Mouse (Mus musculus) liver, embryonic 14.5 days (tissue): ENCODE measurements at regions not wholly inside any gene's neighbourhood (a gene's known extent, or its start where the extent isn't known, plus 50 kb on each side); places are given as distances from the start of the nearest gene placed in this dataset.

Experiments
- ATAC-seq: fragments of 200-750 bp; cut with Nextera tagmentation; 2 replicates; pipeline ENCODE4 v1.8.0; 2017; ENCODE audit warnings: moderate number of reproducible peaks, mild to moderate bottlenecking, moderate library complexity; ENCODE audit not compliant: insufficient read depth
- DNase-seq, 3 experiments: peaks; one replicate each; pipeline ENCODE4 v3.0.0-alpha.2; 2012 to 2013; ENCODE audit warnings: low read depth in 3 of 3, low spot score in 3 of 3
- H3K27ac ChIP-seq: fragments of 300-500 bp; sonication (generic); 2 replicates; pipeline ENCODE4 v1.5.1; 2014; ENCODE audit warnings: moderate library complexity, mild to moderate bottlenecking, control low read depth, inconsistent platforms
- H3K27me3 ChIP-seq: fragments of 300-500 bp; sonication (generic); 2 replicates; pipeline ENCODE4 v1.6.1; 2014; ENCODE audit warnings: mild to moderate bottlenecking, low read length, moderate library complexity; ENCODE audit not compliant: control insufficient read depth, insufficient read depth
- H3K36me3 ChIP-seq: fragments of 300-500 bp; sonication (generic); replicated peaks from 2 replicates; pipeline ENCODE4 v1.6.1; 2014; ENCODE audit warnings: low read depth; ENCODE audit not compliant: control insufficient read depth, insufficient read depth
- H3K4me1 ChIP-seq, 2 experiments: fragments of 200-500 bp in 1 of 2; fragments of 300-500 bp in 1 of 2; sonication (generic) in 1 of 2; replicated peaks; 2 replicates each; pipeline ENCODE4 v1.6.1; 2012 to 2014; ENCODE audit warnings: antibody characterized with exemption in 1 of 2, inconsistent platforms in 1 of 2, low read length in 1 of 2; ENCODE audit not compliant: control insufficient read depth in 2 of 2, insufficient read depth in 2 of 2
- H3K4me2 ChIP-seq: fragments of 300-500 bp; sonication (generic); 2 replicates; pipeline ENCODE4 v1.6.1; 2014; ENCODE audit warnings: low read depth, mild to moderate bottlenecking, control low read depth, moderate library complexity
- H3K4me3 ChIP-seq, 2 experiments: fragments of 200-500 bp in 1 of 2; fragments of 300-500 bp in 1 of 2; sonication (generic) in 1 of 2; 2 replicates each; pipeline ENCODE4 v1.5.1; 2012 to 2014; ENCODE audit warnings: low read depth in 2 of 2, low read length in 2 of 2, mild to moderate bottlenecking in 2 of 2, control low read depth in 1 of 2, inconsistent platforms in 1 of 2, moderate library complexity in 1 of 2; ENCODE audit not compliant: insufficient read depth in 1 of 2
- H3K9ac ChIP-seq: fragments of 300-500 bp; sonication (generic); replicated peaks from 2 replicates; pipeline ENCODE4 v1.6.1; 2014; ENCODE audit warnings: mild to moderate bottlenecking, control low read depth, moderate library complexity
- H3K9me3 ChIP-seq: fragments of 300-500 bp; sonication (generic); 2 replicates; pipeline ENCODE4 v1.6.1; 2016; ENCODE audit warnings: low read length, mixed read lengths; ENCODE audit not compliant: control insufficient read depth
- CTCF ChIP-seq: IDR thresholded peaks from 2 replicates; pipeline ENCODE4 v1.5.1; 2016; ENCODE audit warnings: antibody characterized with exemption, low read depth, control low read depth
- EP300 ChIP-seq: IDR thresholded peaks from 2 replicates; pipeline ENCODE4 v1.6.1; 2016; ENCODE audit warnings: antibody characterized with exemption, low read depth
- WGBS: fragments of 180-500 bp; shearing (Covaris S2); extraction: QIAGEN DNeasy Blood & Tissue Kit; methylation state at CpG from one replicate; pipeline ENCODE4 v1.1.7; 2014; ENCODE audit not compliant: insufficient replicate concordance; 5-methylcytosine and 5-hydroxymethylcytosine counted together

GRCm38 (mm10) chr13:16564988-16565387 lies 553.3 kb downstream of the Inhba start:
- 54% methylated on average over 1 of the region's 1 CpGs for WGBS
- Histone ChIP-seq H3K4me2 (no peak overlapping the region), H3K27me3 (no peaks in the 10 kb centered on the region), H3K4me1 (no peaks in the 10 kb centered on the region), H3K4me3 (no peak overlapping the region), H3K27ac (no peak overlapping the region), H3K36me3 (no peaks in the 10 kb centered on the region), H3K9me3 (no peaks in the 10 kb centered on the region), H3K9ac (no peak overlapping the region)
- DNase-seq: no peak
- no peak for ATAC-seq
- no peak for TF ChIP-seq CTCF
- TF ChIP-seq EP300: no peak

- TF ChIP-seq CTCF (no peak), EP300 (peak; percentile 22; the same call in 1 of the 2 replicates)
- WGBS: 4% methylated on average over 4 of the region's 4 CpGs
- Histone ChIP-seq H3K36me3 (no peaks in the 10 kb centered on the region), H3K9me3 (no peaks in the 10 kb centered on the region), H3K4me2 (no peak overlapping the region), H3K27me3 (no peaks in the 10 kb centered on the region), H3K9ac (no peak overlapping the region), H3K4me3 (no peak overlapping the region), H3K27ac (no peak overlapping the region), H3K4me1 (peaks cover 0 to 2% of the 10 kb centered on the region in 2 experiments; a peak in 1 of 4 replicates)
- peak; percentile 74; the same call in 1 of the 2 replicates for ATAC-seq
- DNase-seq: peak in 1 of 3 experiments; percentile 2
Observed at GRCm38 (mm10) chr13:16574069-16574468, 562.4 kb downstream of the Inhba start.

- Histone ChIP-seq H3K27ac (no peak overlapping the region), H3K4me3 (no peak overlapping the region), H3K4me1 (no peaks in the 10 kb centered on the region), H3K36me3 (no peaks in the 10 kb centered on the region), H3K9me3 (no peaks in the 10 kb centered on the region), H3K9ac (no peak overlapping the region), H3K4me2 (no peak overlapping the region), H3K27me3 (no peaks in the 10 kb centered on the region)
- DNase-seq (no peak), ATAC-seq (no peak)
- TF ChIP-seq EP300 (no peak), CTCF (no peak)
Observed at GRCm38 (mm10) chr13:16586286-16586685, 574.6 kb downstream of the Inhba start.

- no peak overlapping the region for H3K9ac ChIP-seq
- H3K4me3 ChIP-seq: no peak overlapping the region
- H3K27me3 ChIP-seq: no peaks in the 10 kb centered on the region
- WGBS: 74% methylated on average over 5 of the region's 5 CpGs
- TF ChIP-seq EP300 (no peak), CTCF (no peak)
- H3K36me3 ChIP-seq: no peaks in the 10 kb centered on the region
- ATAC-seq (no peak), DNase-seq (no peak)
- no peak overlapping the region for H3K4me2 ChIP-seq
- no peak overlapping the region for H3K27ac ChIP-seq
- H3K4me1 ChIP-seq: no peaks in the 10 kb centered on the region
- H3K9me3 ChIP-seq: no peaks in the 10 kb centered on the region
Observed at GRCm38 (mm10) chr13:16619755-16620154, 608.1 kb downstream of the Inhba start.

- TF ChIP-seq CTCF (no peak), EP300 (no peak)
- H3K27ac ChIP-seq: no peak overlapping the region
- H3K9ac ChIP-seq: no peak overlapping the region
- ATAC-seq (no peak), DNase-seq (no peak)
- no peaks in the 10 kb centered on the region for H3K4me1 ChIP-seq
- H3K27me3 ChIP-seq: no peaks in the 10 kb centered on the region
- H3K4me3 ChIP-seq: no peak overlapping the region
- H3K4me2 ChIP-seq: no peak overlapping the region
- 63% methylated on average over 4 of the region's 4 CpGs for WGBS
- H3K9me3 ChIP-seq: no peaks in the 10 kb centered on the region
- no peaks in the 10 kb centered on the region for H3K36me3 ChIP-seq
Observed at GRCm38 (mm10) chr13:16626584-16626983, 614.9 kb downstream of the Inhba start.
